Mouse (Mus musculus): ENCODE data around the gene G3bp1.

- no peak for TF ChIP-seq CTCF (conservative IDR thresholded peaks at IDR 0.05; ENCODE audit: insufficient read depth, insufficient read length, low read depth, low read length)
- no peak for TF ChIP-seq POLR2A (IDR thresholded peaks at IDR 0.05; ENCODE audit: low read depth, low read length)
These were observed 7.3 kb upstream of the G3bp1 start for GRCm38 (mm10) chr11:55462149-55462548.

Measured in kidney, adult 2 months (tissue).